Mouse (Mus musculus) spleen, postnatal 36 days (tissue): Measurements from ENCODE around the gene Pecam1.
"Not testable (repeated sequence)": the region's sequence is repeated elsewhere in the genome, so short reads cannot be mapped to it uniquely, and the experiment has no call there.

Experiments used
- DNase-seq, 2 experiments: peaks; one replicate each; pipeline ENCODE4 v3.0.0; 2022; ENCODE audit warnings: low spot score in 2 of 2, mixed read lengths in 1 of 2

Pecam1 gene

DNA sequence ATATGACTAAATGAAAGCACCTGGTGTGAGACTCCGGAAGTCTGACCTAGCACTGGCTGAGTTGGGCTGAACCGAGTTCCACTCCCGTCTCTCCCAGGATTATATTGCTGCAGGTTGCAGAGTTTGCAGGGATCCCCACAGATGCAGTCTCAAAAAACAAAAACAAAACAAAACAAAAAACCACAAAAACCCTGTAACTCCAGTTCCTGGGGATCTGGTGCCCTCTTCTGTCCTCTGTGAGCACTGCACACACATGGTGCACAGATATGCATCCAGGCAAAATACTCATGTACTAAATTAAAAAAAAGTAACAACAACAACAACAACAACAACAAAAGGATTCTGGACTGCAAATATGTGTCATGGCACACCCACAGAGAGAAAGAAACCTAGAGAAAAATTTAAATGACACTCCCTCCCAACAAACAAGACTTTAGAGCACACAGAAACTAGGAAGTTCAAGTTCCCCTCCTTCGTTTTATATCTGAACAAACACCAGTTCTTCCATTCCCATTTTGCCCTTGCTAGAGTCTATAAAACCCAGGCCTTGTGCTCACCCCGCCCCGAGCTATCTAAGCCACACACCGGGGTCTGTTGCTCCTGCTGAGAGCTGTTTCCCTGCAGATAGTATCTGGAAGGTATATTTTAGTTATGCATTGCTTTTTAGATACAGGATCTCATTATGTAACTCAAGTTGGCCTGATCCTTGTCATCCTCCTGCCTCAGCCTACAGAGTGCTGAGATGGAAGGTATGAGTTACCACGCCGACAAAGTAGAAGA, 20.0 kb upstream of the Pecam1 start:
- DNase-seq: peak in 1 of 2 experiments; percentile 54

DNA sequence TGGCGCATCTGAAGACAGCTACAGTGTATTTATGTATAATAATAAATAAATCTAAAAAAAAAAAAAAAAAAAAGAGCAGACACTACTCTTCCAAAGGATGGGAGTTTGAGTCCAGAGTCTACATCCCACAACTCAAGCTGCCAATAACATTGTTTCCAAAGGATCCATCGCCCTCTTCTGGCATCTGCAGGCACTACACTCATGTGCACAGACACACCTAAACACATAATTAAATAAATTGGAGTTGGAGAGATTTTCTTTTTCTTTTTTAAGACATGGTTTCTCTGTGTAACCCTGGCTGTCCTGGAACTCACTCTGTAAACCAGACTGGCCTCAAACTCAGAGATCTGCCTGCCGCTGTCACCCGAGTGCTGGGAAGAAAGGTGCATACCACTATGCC, 17.1 kb upstream of the Pecam1 start:
- DNase-seq: no peak

GRCm38 (mm10) chr11:106766611-106767162, 16.3 kb upstream of the Pecam1 start:
- no peak for DNase-seq

DNA sequence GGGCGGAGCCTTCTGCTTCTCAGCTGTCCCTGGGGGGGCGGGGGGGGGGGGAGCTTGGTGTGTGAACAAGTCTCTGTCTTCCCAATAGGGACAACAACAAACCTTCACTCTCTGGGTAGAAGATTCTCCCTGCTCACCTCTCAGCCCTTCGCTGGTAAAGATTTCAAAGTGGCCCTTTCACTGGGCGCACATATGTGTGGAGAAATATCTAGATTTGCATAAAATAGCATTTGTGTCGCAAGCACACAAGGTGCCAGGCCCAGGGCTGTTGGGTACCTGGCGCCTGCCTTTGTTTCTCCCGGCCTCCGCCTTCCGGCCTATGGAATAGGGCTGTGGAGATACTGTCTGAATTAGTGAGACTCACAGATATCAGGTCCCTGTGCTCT, 12.4 kb upstream of the Pecam1 start:
- no peak for DNase-seq

DNA sequence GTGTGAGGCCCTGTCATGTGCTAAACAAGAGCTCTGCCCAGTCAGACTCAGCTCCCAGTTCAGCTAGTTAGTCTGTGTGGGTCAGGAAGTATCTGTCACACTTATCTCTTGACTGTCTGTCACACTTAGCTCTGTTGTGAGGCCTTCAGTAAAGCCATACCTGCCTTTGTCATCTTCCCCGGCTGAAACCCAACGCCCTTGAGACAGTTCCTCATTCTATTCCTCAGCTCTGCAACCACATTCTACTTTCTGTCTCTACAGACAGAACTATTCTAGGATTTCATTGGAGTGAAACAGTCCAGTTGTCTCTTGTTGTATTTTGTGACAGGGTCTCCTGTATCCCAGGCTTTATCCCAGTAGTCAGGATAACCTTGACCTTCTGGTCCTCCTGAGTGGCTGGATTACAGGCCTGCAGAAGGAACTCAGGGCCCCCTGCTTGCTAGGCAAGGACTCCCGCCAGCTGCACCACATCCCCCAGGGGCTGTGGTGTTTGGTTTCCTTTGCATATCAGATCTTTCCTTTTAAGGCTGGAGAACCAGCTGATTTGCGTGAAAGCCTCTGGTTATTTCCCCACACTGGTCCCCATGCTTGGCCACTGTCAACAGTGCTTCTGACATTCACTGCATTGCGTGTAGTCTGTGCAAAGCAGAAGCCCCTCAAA, 11.8 kb upstream of the Pecam1 start:
- DNase-seq: peak; percentile 92 to 93

GRCm38 (mm10) chr11:106760511-106760910, 10.1 kb upstream of the Pecam1 start:
- DNase-seq: peak; percentile 67 to 72

DNA sequence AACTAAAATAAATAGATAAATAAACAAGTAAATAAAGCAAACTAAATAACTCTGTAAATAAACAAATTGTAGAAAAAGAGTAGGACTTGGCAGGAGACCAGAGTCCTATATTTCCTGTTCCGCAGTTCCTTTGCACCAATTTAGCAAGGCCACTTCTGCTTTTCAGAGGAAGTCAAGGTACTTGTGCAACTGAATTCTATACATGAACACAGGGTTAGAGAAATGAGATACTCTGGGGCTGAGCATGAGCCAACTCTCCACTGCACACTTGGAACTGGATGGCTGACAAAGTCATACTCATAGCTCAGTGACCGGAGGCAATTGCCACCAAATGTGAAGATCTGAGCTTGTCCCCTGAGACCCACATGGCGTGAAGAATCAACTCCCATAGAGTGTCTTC, 8.6 kb upstream of the Pecam1 start:
- peak; percentile 78 to 84 for DNase-seq

DNA sequence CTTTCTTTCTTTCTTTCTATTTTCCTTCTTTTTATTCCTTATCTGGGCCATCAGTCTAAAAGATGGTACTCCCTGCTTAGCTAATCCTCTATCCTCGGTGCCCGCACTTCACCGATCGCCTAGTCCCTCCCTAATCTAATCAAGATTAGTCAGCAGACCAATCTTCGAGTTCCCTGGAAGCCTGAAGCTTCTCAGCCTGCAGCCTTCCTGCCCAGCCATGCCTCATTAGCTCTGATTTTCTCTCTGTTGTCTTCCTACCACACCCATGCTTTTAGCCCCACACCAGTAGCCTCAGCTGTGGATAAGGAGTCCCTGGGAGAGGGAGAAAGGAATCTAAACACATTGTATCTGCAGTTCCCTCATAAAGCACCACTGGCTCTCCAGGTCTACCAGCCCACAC, 5.2 kb upstream of the Pecam1 start:
- no peak for DNase-seq

DNA sequence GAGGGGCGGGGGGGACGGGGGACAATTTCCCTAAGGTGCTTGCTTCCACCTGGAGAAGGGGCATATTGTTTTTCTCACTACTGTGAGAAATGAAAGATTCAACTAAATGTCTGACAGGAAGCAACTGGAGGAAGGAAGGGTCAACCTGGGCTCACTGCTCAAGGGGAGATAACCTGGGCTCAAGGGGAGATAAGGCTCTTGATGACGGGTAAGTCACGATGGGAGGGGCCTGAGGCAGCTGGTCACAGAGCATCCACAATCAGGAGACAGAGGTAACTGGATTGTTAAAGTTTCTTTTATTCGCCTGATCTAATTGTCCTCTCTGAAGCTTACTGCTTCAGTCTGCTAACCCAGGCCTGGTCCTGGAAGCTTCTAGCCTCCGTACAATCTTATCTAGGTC, 2.9 kb upstream of the Pecam1 start:
- no peak for DNase-seq

GRCm38 (mm10) chr11:106752103-106752502, 1.7 kb upstream of the Pecam1 start:
- DNase-seq: peak; percentile 87 to 90

DNA sequence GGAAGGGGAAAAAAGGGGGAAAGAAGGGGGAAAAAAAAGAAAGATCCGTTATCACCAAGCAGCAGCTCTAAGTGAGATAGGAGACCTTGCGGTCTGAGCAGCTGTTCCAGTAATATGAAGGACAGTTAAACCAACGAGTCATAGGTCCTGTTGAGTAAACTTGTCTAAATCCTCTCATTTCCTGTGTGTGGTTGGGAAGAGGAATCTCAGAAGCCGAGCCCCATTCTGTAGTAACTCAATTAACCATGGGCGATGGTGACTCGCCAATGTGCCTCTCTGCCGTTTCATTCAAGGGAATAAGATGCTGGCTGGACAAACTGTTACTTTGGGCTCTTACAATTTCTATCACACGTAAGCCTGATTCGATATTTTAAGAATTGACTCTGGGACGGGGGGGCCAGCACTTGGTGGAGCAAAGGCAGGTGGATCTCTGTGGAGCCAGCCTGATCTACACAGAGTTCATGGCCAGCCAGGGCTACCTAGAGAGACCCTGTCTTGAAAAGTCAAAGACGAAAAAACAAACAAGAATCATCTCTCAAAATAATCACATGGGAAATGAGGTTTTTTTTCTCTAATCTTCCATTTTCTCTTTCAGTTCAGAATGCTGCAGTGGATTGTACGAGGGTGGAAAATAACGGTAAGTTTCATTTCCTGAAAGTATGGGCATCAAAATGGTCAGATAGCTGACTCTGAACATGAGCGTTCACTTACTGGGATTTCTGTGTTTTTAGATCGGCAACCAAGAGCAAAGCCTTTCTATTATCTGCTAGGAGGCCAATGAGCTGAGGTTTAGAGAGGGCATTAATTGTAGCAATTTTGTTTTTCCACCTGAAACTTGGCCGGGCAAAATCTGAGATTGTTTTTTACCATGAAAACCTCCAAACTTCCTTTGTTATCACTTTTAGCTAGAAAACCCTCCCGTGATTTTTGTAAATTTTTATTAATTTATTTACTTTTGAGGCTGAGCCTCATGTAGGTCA, 901 bp upstream of the Pecam1 start, which contains the start of gene Milr1:
Gene Milr1 (plus strand): TSS at position 188 of the 980 bp plus-strand sequence.
- peak; percentile 46 to 68 for DNase-seq

DNA sequence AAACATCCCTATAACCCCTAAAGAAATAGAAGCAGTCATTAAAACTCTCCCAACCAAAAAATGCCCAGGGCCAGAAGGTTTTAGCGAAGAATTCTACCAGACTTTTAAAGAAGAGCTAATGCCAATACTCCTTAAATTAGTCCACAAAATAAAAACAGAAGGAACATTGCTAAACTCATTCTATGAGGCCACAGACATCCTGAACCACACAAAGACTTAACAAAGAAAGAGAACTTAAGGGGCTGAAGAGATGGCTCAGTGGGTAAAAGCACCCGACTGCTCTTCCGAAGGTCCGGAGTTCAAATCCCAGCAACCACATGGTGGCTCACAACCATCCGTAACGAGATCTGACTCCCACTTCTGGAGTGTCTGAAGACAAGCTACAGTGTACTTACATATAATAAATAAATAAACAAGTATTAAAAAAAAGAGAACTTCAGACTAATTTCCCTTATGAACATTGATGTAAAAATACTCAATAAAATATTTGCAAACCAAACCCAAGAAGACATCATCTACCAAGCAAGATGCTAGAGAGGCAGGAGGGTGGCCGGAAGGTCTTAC, 789 bp downstream of the Pecam1 start:
- not testable (repeated sequence) for DNase-seq

DNA sequence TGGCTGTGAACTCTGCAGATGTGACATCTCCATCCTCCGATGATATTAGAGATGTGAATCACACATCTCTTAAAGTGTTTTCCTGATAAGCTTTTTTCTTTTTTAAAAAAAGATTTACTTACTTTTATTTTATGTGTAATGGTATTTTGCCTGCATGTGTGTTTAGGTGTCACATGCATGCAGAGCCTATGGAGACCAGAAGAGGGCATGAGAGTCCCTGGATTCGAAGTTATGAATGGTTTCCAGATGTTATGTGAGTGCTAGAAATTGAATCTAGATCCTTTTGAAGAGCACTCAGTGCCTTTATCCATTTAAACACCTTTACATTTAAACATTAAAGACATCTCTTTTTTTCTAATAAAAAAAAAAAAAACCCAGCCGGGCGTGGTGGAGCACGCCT, 5.5 kb downstream of the Pecam1 start:
- no peak for DNase-seq

GRCm38 (mm10) chr11:106742388-106742841, 8.0 kb downstream of the Pecam1 start:
- DNase-seq: no peak

GRCm38 (mm10) chr11:106741826-106742225, 8.6 kb downstream of the Pecam1 start:
- DNase-seq: no peak

DNA sequence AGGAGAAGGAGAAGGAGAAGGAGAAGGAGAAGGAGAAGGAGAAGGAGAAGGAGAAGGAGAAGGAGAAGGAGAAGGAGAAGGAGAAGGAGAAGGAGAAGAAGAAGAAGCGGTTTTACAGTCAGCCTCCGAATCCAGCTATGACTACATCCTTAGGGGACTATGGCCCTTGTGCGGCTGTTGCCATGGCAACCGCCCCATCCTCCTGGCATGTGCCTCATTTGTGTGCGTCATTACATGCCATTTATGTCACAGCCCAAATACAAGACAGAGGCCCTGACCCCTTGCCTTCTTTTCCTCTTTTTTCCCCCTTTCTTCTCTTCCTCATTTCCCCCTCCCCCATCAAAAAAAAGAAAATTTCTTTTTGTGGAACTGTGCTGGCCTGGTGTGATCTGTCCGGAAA, 9.2 kb downstream of the Pecam1 start:
- DNase-seq: no peak

DNA sequence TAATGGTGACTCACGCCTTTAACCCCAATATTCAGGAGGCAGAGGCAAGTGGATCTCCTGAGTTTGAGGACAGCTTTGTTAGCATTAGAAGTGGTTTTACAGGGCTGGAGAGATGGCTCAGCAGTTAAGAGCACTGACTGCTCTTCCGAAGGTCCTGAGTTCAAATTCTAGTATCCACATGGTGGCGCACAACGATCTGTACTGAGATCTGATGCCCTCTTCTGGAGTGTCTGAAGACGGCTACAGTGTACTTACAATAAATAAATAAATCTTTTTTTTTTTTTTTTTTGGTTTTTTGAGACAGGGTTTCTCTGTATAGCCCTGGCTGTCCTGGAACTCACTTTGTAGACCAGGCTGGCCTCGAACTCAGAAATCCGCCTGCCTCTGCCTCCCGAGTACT, 9.7 kb downstream of the Pecam1 start:
- not testable (repeated sequence) for DNase-seq

GRCm38 (mm10) chr11:106739116-106739515, 11.3 kb downstream of the Pecam1 start:
- no peak for DNase-seq

DNA sequence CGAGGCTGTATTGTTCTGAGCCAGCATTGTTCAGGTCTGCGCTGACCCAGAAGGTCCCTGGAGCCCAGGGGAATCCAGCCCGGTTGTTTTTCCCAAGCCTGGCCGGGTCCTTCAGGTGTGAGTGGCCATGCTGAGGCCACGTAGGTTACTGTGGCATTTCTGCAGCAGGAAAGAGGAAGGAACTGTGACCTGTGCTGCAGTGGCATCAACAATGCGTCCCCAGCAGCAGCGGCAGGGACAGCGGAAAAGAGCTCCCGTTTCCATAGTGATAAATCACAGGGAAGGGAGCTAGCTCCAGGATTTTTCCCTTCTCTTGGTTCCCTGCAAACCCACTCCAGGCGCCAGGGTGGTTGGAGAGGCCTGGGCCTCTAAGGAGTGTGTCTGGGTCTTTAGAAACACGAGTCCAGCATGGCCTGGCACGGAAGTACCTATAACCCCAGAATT, 13.2 kb downstream of the Pecam1 start:
- no peak for DNase-seq

DNA sequence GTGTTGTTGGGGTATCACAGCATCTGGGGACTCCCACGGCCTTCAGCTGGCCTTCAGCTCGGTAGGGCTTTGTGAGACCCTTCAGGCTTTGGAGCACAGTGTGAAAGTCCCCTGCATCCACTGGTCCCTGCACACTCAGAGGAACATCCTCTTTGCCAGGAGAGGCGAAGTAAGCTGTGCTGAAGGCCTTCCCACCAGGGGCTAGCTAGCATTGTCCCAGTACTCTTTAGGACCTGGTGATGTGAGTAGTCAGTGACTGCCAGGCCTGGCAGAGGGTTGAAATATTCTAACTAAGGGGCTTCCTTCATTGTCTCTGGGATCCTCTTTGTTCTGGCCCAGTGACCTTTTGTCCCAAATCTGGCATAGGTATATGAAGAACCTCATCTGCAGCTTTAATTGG, 13.8 kb downstream of the Pecam1 start:
- no peak for DNase-seq

DNA sequence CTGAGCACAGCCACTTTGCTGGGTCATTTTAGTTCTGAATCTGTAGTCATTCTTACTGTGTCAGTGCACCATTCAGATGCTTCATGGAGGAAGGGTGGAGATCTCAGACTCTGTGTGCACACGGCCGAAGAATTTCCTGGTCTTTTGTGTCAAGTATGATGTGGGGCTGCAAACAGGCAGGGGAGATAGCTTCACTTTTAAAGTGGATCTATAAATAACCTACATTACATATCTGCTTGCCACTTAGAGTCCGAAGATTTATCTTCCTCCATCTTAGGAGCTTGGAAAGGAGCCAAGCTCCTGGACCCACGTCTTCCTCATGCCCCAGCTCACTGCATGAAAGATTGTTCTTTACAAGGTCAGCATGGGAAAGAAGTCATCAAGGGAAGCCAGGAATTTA, 19.7 kb downstream of the Pecam1 start:
- DNase-seq: no peak
